Mouse (Mus musculus): ENCODE data around the gene Eid2.

Eid2 gene

GRCm38 (mm10) chr7:28290638-28291590 is 23.2 kb downstream of the Eid2 start, which contains the start of gene Selenov:
TSS of gene Selenov (minus strand) at chr7:28291186.
- DNase-seq (ENCODE audit: low spot score in 2 of 2), result no peak

DNA sequence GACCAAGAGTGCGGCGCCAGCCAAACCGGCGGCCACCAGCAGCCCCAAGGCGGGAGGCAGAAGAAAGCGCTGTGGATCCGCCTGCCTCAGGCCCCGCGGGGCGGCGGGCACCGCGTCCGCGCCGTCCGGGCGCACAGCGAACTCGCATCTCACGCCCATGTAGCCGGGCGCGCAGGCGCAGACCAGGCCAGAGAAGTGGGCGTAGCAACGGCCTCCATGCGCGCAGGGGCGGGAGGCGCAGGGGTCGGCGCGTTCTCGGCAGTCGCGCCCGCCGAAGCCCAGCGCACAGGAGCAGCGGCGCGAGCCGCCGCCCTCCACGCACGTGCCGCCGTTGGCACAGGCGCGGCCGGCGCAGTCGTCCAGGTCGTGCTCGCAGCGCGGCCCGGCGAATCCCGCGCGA is 26.8 kb downstream of the Eid2 start:
- DNase-seq (ENCODE audit: low spot score in 2 of 2), result no peak

GRCm38 (mm10) chr7:28298837-28299625 is 31.4 kb downstream of the Eid2 start:
- no peak for DNase-seq (ENCODE audit: low spot score in 2 of 2)

- peak; percentile 36 to 51 for DNase-seq (ENCODE audit: low spot score in 2 of 2)
These were observed 34.1 kb downstream of the Eid2 start, which contains the start of gene Dll3 for GRCm38 (mm10) chr7:28301616-28302433. TSS of gene Dll3 (minus strand) at chr7:28302238.

DNA sequence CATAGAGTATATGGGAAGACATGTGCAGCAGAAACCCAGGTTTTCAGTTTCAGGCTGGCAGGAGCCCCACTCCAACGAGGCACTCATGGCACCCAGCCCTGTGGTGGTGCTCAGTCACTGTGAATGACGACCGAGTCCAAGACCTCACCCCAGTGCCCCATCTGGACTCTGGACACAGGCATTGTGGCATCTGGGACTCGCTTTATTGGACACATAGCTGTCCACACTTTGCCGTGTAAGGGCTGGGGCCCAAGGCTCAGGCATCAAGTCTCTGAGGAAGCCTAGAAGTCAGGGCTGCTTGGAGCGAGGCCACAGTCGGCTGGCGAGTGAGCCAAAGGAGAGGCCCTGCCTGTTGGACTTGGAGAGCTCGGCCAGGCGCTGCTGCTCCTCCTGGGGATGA is 38.0 kb downstream of the Eid2 start:
- DNase-seq (ENCODE audit: low spot score in 2 of 2), result no peak

- DNase-seq (ENCODE audit: low spot score in 2 of 2), result no peak
These were observed 38.5 kb downstream of the Eid2 start for GRCm38 (mm10) chr7:28306216-28306615.

GRCm38 (mm10) chr7:28309737-28310136 is 42.1 kb downstream of the Eid2 start:
- no peak for DNase-seq (ENCODE audit: low spot score in 2 of 2)

GRCm38 (mm10) chr7:28311151-28311925 is 43.7 kb downstream of the Eid2 start:
- DNase-seq (ENCODE audit: low spot score in 2 of 2), result no peak

DNA sequence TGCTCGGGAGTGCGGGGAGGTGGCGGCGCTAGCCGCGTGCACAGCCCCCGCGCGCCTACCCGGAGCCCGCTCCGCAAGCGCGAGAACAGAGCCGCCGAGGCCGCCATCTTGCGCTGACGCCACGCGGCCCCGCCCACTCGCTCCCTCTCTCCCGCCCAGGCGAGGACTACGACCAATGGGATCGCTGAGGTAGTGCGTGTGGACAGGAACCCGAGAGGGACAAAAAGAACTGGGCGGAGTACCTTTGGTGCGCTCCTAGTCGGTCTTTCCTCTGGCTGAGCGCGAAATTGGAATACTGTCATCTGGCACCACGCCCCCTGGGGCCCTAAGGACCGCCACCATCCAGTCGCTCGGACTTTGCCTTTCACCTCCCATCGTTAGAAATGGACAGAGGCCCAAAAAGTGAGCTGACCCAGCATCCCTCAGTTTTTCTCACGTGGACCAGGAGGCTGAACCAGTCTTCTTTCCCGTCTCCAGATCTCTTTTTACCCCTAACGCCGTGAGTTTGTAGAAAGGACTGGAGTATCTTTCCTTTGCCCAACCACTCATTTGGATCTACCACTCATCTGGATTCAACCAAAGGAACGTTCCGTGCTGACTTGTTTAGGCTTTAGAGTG is 44.4 kb downstream of the Eid2 start, which contains the start of gene Timm50:
Gene Timm50 (minus strand): TSS at position 147 of the 618 bp plus-strand sequence.
- DNase-seq (ENCODE audit: low spot score in 2 of 2), result peak; percentile 96 to 98

DNA sequence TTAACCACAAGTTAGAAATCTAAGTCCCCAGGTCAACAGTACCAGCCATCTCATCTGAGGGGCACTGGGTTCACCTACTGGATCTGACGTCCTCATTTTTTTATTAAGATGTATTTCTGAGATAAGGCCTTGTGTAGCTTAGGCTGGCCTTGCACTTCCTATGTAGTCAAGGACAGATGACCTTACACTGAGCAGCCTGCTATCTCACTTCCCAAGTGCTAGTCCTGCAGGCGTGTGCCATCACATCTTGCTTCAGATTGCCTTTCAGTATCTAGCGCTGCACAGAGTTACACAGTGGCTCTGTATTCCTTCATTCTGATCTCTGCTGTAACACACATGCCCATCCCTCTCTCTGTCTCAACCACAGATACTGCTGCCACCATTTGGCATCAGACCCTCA is 50.4 kb downstream of the Eid2 start:
- no peak for DNase-seq (ENCODE audit: low spot score in 2 of 2)

DNA sequence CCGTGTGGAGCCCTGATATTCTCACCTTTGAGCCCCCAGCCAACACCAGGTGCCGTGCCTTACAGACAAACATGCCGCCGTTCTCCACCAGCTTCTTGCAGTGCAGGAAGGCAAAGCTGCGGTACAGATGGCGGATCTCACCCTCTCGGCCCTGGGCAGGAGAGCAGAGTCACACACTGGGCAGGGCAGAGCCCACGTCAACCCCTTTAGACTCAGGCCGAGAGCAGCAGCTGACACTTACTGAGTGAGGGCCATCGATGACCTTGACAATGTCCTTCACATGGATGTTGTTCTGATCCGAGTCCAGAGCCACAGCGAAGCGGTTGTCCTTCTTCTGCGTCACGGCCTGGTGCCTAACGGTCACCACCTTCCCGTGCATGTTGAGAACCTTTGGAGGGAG is 51.0 kb downstream of the Eid2 start:
- no peak for DNase-seq (ENCODE audit: low spot score in 2 of 2)

Data from spleen, postnatal 14 days (tissue).